Comparison of ENCODE assay signal across 21 mouse cellular contexts in genomic region chr14:60743681-60744080, GRCm38 (mm10). TPM values are rescaled to one million over a fixed set of nuclear protein-coding genes. Genes with fewer than 3 reads are reported as not detected.
"Had no signal": no experiment of that assay in that cellular context is flagged by ENCODE, and none has a peak within 500 bp of the region (broad histone marks: within the 10 kb centered on the region; RNA-seq: fewer than 3 reads in every experiment).

No protein-coding gene starts in this region.

- DNase-seq: kidney, adult 2 months; kidney, postnatal 25 days; left cerebral cortex, postnatal 4 days; liver, embryonic 13.5 days; lung, embryonic 14.5 days; right cerebral cortex, adult 18-20 months; right cerebral cortex, postnatal 14 days; right cerebral cortex, postnatal 4 days; thymus, adult 2 months; thymus, postnatal 14 days; thymus, postnatal 4 days had no signal

- H3K4me2 ChIP-seq: limb, embryonic 13.5 days; liver, embryonic 13.5 days; lung, embryonic 14.5 days; midbrain, embryonic 11.5 days; midbrain, embryonic 15.5 days; neural tube, embryonic 12.5 days; neural tube, embryonic 15.5 days had no signal

- H3K27me3 ChIP-seq: limb, embryonic 13.5 days; liver, embryonic 13.5 days; midbrain, embryonic 15.5 days; neural tube, embryonic 12.5 days; neural tube, embryonic 15.5 days had no signal

- H3K4me3 ChIP-seq: limb, embryonic 13.5 days; liver, embryonic 13.5 days; midbrain, embryonic 15.5 days; neural tube, embryonic 12.5 days; neural tube, embryonic 15.5 days had no signal

- H3K4me1 ChIP-seq: neural tube, embryonic 12.5 days had no signal

- H3K9ac ChIP-seq: limb, embryonic 13.5 days; liver, embryonic 13.5 days; lung, embryonic 14.5 days; midbrain, embryonic 15.5 days; neural tube, embryonic 12.5 days; neural tube, embryonic 15.5 days had no signal

- ATAC-seq: lung, postnatal 0 days; midbrain, embryonic 15.5 days had no signal

- H3K36me3 ChIP-seq: midbrain, embryonic 15.5 days had no signal

- H3K27ac ChIP-seq: kidney, postnatal 0 days; limb, embryonic 13.5 days; liver, embryonic 13.5 days; midbrain, embryonic 15.5 days; neural tube, embryonic 12.5 days; neural tube, embryonic 15.5 days; stomach, postnatal 0 days had no signal

- H3K9me3 ChIP-seq: limb, embryonic 13.5 days; liver, embryonic 13.5 days; megakaryocyte, embryonic 14.5 days; midbrain, embryonic 15.5 days; neural tube, embryonic 12.5 days; neural tube, embryonic 15.5 days had no signal

RNA-seq across cellular contexts. Expression of gene C1qtnf9, which starts 24.3 kb away (rescaled TPM):
- polyA plus RNA-seq: kidney, embryonic 14.5 days; midbrain, embryonic 11.5 days had no signal
